In the genomic region with DNA sequence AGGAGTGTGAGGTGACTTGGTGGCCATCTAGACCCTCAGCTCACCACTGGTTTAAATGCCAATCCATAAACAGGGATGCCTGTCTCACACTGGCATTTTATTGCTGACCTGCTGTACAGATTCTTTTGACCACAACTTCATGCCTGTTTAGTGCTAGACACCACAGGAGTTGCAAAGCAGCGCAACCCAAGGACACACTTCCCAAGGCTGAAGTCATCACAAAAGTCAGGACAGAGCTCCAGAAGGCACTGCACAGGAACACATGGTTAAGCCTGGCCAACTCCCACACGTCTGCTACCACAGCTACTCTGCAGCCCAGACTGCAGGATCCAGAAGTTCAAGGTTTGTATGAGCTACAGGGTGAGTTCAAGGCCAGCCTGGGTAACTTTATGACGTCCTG, we compare ENCODE assay signal across 16 mouse cellular contexts. TPM values are rescaled to one million over a fixed set of nuclear protein-coding genes. Genes with fewer than 3 reads are reported as not detected.
DNase-seq lines count a peak whose midpoint lies in the region; ATAC-seq and TF ChIP-seq lines count a peak whose summit lies in the region.
"Had no signal": no experiment of that assay in that cellular context is flagged by ENCODE, and none has a peak within 500 bp of the region (broad histone marks: within the 10 kb centered on the region; RNA-seq: fewer than 3 reads in every experiment).

No protein-coding gene starts in this region.

- no peak overlapping the region for H3K4me3 ChIP-seq in heart, postnatal 0 days (ENCODE audit: low read depth, low read length)
- H3K4me3 ChIP-seq: layer of hippocampus, adult 2 months; midbrain, embryonic 13.5 days; myocyte; neural tube, embryonic 15.5 days had no signal

- H3K4me2 ChIP-seq in heart, postnatal 0 days (ENCODE audit: low read depth, low read length) = no peak overlapping the region
- H3K4me2 ChIP-seq: liver, embryonic 11.5 days; midbrain, embryonic 13.5 days; neural tube, embryonic 15.5 days had no signal

- H3K4me1 ChIP-seq in heart, postnatal 0 days (ENCODE audit: control insufficient read depth, insufficient read depth) = 0 out of 2 replicates have a peak, but pooled peaks cover 5% of the 10 kb centered on the region
- H3K4me1 ChIP-seq: midbrain, embryonic 13.5 days; neural tube, embryonic 15.5 days had no signal

- H3K9me3 ChIP-seq in heart, postnatal 0 days (replicated peaks; ENCODE audit: control insufficient read depth, low read length) = no peaks in the 10 kb centered on the region
- H3K9me3 ChIP-seq: midbrain, embryonic 13.5 days; neural tube, embryonic 15.5 days had no signal

- no peaks in the 10 kb centered on the region for H3K36me3 ChIP-seq in heart, postnatal 0 days (replicated peaks; ENCODE audit: control insufficient read depth, insufficient read depth, low read length)
- H3K36me3 ChIP-seq: midbrain, embryonic 13.5 days; neural tube, embryonic 15.5 days had no signal

- no peaks in the 10 kb centered on the region for H3K27me3 ChIP-seq in heart, postnatal 0 days (ENCODE audit: control insufficient read depth, insufficient read depth, low read length)
- H3K27me3 ChIP-seq: midbrain, embryonic 13.5 days; neural tube, embryonic 15.5 days had no signal

- no peak overlapping the region for H3K9ac ChIP-seq in heart, postnatal 0 days (replicated peaks; ENCODE audit: low read depth, low read length)
- H3K9ac ChIP-seq: midbrain, embryonic 13.5 days; neural tube, embryonic 15.5 days had no signal

- no peak for DNase-seq in heart, postnatal 0 days (ENCODE audit: low spot score)
- DNase-seq in heart, postnatal 25 days (ENCODE audit: low spot score) = no peak
- DNase-seq in ovary, adult 18-20 months (ENCODE audit: low spot score) = peak; percentile 68
- DNase-seq in ovary, postnatal 10 days (ENCODE audit: low spot score) = no peak
- peak; percentile 37 for DNase-seq in adrenal gland, postnatal 25 days
- no peak for DNase-seq in right cerebral cortex, postnatal 36 days (ENCODE audit: low spot score in 2 of 2)
- no peak for DNase-seq in right cerebral cortex, adult 18-20 months
- DNase-seq: cerebellum, adult 8-10 months; gastrocnemius, postnatal 10 days; right cerebral cortex, postnatal 14 days had no signal

- TF ChIP-seq EP300 in heart, postnatal 0 days (IDR thresholded peaks at IDR 0.05; ENCODE audit: low read depth) = no peak

- TF ChIP-seq CTCF in heart, postnatal 0 days (IDR thresholded peaks at IDR 0.05; ENCODE audit: low read depth) = no peak

- no peak for ATAC-seq in heart, postnatal 0 days (ENCODE audit: insufficient read depth, low read depth)
- ATAC-seq: hindbrain, embryonic 16.5 days; midbrain, embryonic 13.5 days had no signal

- intact Hi-C loops in heart, postnatal 25 days (cut with DNase I) = loop anchor here (5.0 kb wide), 1 partner anchor 41 kb away; the partner anchor contains the start of gene Gadd45a

- 74% methylated on average over 3 of the region's 3 CpGs for WGBS in heart, postnatal 0 days

- peak overlapping the region; percentile 37; the same call in 1 of the 2 replicates for H3K27ac ChIP-seq in heart, postnatal 0 days (ENCODE audit: low read depth)
- H3K27ac ChIP-seq: layer of hippocampus, adult 2 months; midbrain, embryonic 13.5 days had no signal

RNA-seq across cellular contexts. Expression of gene Gadd45a, which starts 40.8 kb away (rescaled TPM):
- 9.7 and 13.2 TPM in 2 replicates for total RNA-seq in heart, postnatal 0 days (2014; rRNA removed; ENCODE audit: low replicate concordance)
- 14.5 and 15.1 TPM in 2 replicates for polyA plus RNA-seq in heart, postnatal 0 days (2015; fragmentation: Nextera tagmentation; extraction: Ambion mirVana)
- total RNA-seq in heart, postnatal 25 days (2021) = 10 to 100 TPM; 16.1 to 20.0 TPM
- total RNA-seq in adrenal gland, postnatal 25 days (2021) = 42.2 and 61.9 TPM in 2 replicates

Comparison
In these comparisons a context has a peak if more than half of its experiments do, and no peak if none do; other contexts are left out.
1. DNase-seq: peak in ovary, adult 18-20 months (single experiment) and adrenal gland, postnatal 25 days (single experiment); none in heart, postnatal 0 days (single experiment), heart, postnatal 25 days (single experiment), ovary, postnatal 10 days (single experiment), right cerebral cortex, postnatal 36 days (0 of 2) and right cerebral cortex, adult 18-20 months (single experiment).